Mouse (Mus musculus): ENCODE measurements around the gene Krt77. TPM values are rescaled to one million over a fixed set of nuclear protein-coding genes. Genes with fewer than 3 reads are reported as not detected.

Krt77 gene
- polyA plus RNA-seq, 1 experiment from 2014 or later, result 0.07 TPM

Small RNA genes within 50 kb of the gene (microRNA-seq; reads per million reads assigned to microRNA genes)
- gene Gm44356, result not detected

Other genes starting within 250 kb of the Krt77 start
- gene Gm5414, start 241.5 kb downstream of the Krt77 start, polyA plus RNA-seq (2015; fragmentation: Nextera tagmentation; extraction: Ambion mirVana), result not detected in 2 replicates
- not detected in 2 replicates for gene Gm5478, start 222.3 kb downstream of the Krt77 start, polyA plus RNA-seq (2015; fragmentation: Nextera tagmentation; extraction: Ambion mirVana)
- 0.28 TPM in 1 of 2 replicates, not detected in the other for gene Krt6b, start 189.4 kb downstream of the Krt77 start, polyA plus RNA-seq (2015; fragmentation: Nextera tagmentation; extraction: Ambion mirVana)
- gene Krt6a, start 175.4 kb downstream of the Krt77 start, polyA plus RNA-seq (2015; fragmentation: Nextera tagmentation; extraction: Ambion mirVana), result 0.62 TPM in 2 replicates
- gene Krt5, start 156.8 kb downstream of the Krt77 start, polyA plus RNA-seq (2015; fragmentation: Nextera tagmentation; extraction: Ambion mirVana), result 11.4 and 17.2 TPM in 2 replicates
- gene Krt71, start 126.6 kb downstream of the Krt77 start, polyA plus RNA-seq (2015; fragmentation: Nextera tagmentation; extraction: Ambion mirVana), result 0.07 TPM in 1 of 2 replicates, not detected in the other
- gene Krt72, start 83.2 kb downstream of the Krt77 start, polyA plus RNA-seq (2015; fragmentation: Nextera tagmentation; extraction: Ambion mirVana), result 0.21 TPM in 1 of 2 replicates, not detected in the other
- gene Krt73, start 67.4 kb downstream of the Krt77 start, polyA plus RNA-seq (2015; fragmentation: Nextera tagmentation; extraction: Ambion mirVana), result not detected in 2 replicates
- gene Krt2, start 51.5 kb downstream of the Krt77 start, polyA plus RNA-seq (2015; fragmentation: Nextera tagmentation; extraction: Ambion mirVana), result not detected in 2 replicates
- 0.11 and 0.25 TPM in 2 replicates for gene Krt1, start 18.9 kb downstream of the Krt77 start, polyA plus RNA-seq (2015; fragmentation: Nextera tagmentation; extraction: Ambion mirVana)
- not detected in 2 replicates for gene Krt76, start 23.2 kb upstream of the Krt77 start, polyA plus RNA-seq (2015; fragmentation: Nextera tagmentation; extraction: Ambion mirVana)
- gene Krt4, start 55.0 kb upstream of the Krt77 start, polyA plus RNA-seq (2015; fragmentation: Nextera tagmentation; extraction: Ambion mirVana), result 1.4 and 6.0 TPM in 2 replicates
- 0.53 and 0.75 TPM in 2 replicates for gene Krt79, start 70.6 kb upstream of the Krt77 start, polyA plus RNA-seq (2015; fragmentation: Nextera tagmentation; extraction: Ambion mirVana)
- gene Krt78, start 84.6 kb upstream of the Krt77 start, polyA plus RNA-seq (2015; fragmentation: Nextera tagmentation; extraction: Ambion mirVana), result 0.14 TPM in 1 of 2 replicates, not detected in the other
- gene Krt8, start 134.8 kb upstream of the Krt77 start, polyA plus RNA-seq (2015; fragmentation: Nextera tagmentation; extraction: Ambion mirVana), result 132 and 209 TPM in 2 replicates
- 127 and 215 TPM in 2 replicates for gene Krt18, start 158.5 kb upstream of the Krt77 start, polyA plus RNA-seq (2015; fragmentation: Nextera tagmentation; extraction: Ambion mirVana)
- gene Eif4b, start 204.1 kb upstream of the Krt77 start, polyA plus RNA-seq (2015; fragmentation: Nextera tagmentation; extraction: Ambion mirVana), result 71.5 and 75.0 TPM in 2 replicates
- 33.2 and 35.1 TPM in 2 replicates for gene Tns2, start 230.7 kb upstream of the Krt77 start, polyA plus RNA-seq (2015; fragmentation: Nextera tagmentation; extraction: Ambion mirVana)

All from heart, embryonic 16.5 days (tissue).